Mouse (Mus musculus): Measurements from ENCODE around the gene Rtl3. TPM values are rescaled to one million over a fixed set of nuclear protein-coding genes. Genes with fewer than 3 reads are reported as not detected.

The Rtl3 gene
- polyA plus RNA-seq (2015; fragmentation: Nextera tagmentation; extraction: Ambion mirVana), result 15.6 and 20.3 TPM in 2 replicates

DNA sequence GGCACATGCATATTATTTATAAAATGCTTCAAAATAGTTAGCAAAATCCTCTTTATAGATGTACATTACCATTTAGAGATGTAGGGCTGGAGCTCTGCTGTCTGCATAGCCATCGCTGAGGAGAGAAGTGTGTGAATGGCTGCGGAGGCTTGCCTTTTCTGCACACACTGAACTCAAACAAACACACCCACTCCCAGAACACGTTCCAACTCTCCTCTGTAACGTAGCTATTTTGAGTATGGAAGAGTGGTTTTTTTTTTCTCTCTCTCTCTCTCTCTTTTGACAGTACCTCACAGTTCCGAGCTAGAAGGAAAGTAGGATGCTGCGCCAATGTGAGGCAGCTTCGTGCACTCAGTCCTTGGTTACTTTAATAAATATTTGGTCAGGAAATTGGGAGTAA lies at the start of gene Rtl3:
Rtl3 (minus strand) TSS at position 236 of the 400 bp plus-strand sequence.

Other genes starting within 250 kb of the Rtl3 start
- 1.5 and 2.6 TPM in 2 replicates for gene Cysltr1, start 237.0 kb downstream of the Rtl3 start, polyA plus RNA-seq (2015; fragmentation: Nextera tagmentation; extraction: Ambion mirVana)
- 9.8 and 10.1 TPM in 2 replicates for gene Lpar4, start 80.0 kb upstream of the Rtl3 start, polyA plus RNA-seq (2015; fragmentation: Nextera tagmentation; extraction: Ambion mirVana)
- 0.06 and 0.19 TPM in 2 replicates for gene P2ry10, start 247.8 kb upstream of the Rtl3 start, polyA plus RNA-seq (2015; fragmentation: Nextera tagmentation; extraction: Ambion mirVana)

Measured in adrenal gland, postnatal 0 days (tissue).